Mouse (Mus musculus): ENCODE data around the gene Olfr112.

Olfr112 gene

DNA sequence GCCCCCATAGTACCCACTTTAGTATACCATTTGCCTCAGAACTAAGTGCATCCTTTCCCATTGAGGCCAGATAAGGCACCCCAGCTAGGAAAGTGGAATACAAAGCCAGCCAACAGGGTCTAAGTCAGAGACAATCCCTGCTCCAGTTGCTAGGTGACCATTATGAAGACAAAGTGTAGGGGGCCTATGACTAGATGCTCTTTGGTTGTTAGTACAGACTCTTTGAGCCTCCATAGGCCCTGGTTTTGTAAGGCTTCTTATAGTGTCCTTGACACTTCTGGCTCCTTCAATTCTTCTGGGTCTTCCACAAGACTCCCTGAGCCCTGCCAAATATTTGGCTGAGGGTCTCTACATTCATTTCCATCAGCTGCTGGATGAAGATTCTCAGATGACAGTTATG lies at the start of gene Olfr112:
Gene Olfr112, minus strand, starts transcription at position 101 of the 400 bp plus-strand sequence.
- TF ChIP-seq GATA4 (IDR thresholded peaks at IDR 0.05; ENCODE audit: insufficient replicate concordance, low read length) = no peak

DNA sequence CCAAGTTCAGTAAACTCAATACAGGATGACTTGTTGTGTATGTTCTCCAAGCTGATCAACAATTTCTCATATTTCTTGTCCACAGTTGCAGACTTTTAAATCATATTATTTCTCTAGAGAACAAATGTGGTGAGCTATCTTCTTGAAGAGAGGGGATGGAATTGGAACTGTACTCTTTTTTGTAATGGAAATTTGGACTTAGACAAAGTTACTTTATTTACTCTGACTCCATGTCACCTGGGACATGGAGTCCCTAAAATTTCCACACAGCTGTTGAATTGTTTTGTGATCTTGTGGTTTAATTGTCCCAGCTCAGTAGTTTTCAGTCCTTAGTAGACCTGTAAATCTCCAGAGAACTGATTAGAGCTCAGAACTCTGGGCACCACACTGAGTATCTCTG lies 23.4 kb upstream of the Olfr112 start, which contains the start of gene Olfr114:
Gene Olfr114, minus strand, starts transcription at position 101 of the 400 bp plus-strand sequence.
- TF ChIP-seq GATA4 (IDR thresholded peaks at IDR 0.05; ENCODE audit: insufficient replicate concordance, low read length) = no peak

DNA sequence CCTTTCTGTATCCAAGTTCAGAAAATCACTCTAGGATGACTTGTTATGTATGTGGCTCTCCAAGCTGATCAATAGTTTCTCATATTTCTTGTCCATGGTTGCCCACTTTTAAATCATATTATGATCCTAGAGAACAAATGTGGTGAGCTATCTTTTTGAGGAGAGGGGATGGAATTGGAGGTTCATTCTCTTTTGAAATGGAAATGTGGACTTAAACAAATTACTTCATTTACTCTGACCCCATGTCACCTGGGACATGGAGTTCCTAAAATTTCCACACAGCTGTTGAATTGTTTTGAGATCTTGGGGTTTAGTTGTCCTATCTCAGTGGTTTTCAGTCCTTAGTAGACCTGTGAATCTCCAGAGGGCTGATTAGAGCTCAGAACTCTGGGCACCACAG lies 8.3 kb upstream of the Olfr112 start, which contains the start of gene Olfr113:
Gene Olfr113, minus strand, starts transcription at position 101 of the 400 bp plus-strand sequence.
- TF ChIP-seq GATA4 (IDR thresholded peaks at IDR 0.05; ENCODE audit: insufficient replicate concordance, low read length) = no peak

DNA sequence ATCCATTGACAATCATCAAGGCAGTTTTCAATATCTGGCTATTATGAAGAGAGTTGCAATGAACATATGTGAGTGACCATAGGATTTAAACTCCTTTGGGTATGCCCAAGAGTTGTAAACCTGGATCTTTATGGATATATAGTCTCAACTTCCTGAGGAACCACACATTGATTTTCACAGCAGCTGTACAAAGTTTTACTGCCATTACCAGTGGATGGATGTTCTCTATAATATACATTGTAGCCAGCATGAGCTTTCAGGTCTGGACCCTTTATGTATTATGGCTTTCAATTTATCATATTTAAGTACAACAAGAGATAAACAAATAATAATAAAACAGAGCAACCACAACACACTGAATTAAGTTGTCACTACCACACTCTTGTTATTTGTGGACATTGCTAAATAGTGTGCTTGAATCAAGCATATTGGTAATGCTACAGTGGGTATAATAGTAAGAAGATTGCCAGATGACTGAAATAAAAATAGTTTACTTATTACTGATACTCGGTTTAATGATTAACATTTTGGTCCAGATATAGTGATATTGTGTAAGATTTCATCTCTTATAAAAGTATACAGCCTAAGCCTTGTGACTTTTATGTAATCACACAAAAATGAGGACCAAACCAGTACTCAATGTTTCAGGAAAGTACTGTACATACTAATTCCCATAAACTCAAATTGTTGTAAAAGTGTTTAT lies 10.2 kb downstream of the Olfr112 start:
- no peak for TF ChIP-seq GATA4 (IDR thresholded peaks at IDR 0.05; ENCODE audit: insufficient replicate concordance, low read length)

DNA sequence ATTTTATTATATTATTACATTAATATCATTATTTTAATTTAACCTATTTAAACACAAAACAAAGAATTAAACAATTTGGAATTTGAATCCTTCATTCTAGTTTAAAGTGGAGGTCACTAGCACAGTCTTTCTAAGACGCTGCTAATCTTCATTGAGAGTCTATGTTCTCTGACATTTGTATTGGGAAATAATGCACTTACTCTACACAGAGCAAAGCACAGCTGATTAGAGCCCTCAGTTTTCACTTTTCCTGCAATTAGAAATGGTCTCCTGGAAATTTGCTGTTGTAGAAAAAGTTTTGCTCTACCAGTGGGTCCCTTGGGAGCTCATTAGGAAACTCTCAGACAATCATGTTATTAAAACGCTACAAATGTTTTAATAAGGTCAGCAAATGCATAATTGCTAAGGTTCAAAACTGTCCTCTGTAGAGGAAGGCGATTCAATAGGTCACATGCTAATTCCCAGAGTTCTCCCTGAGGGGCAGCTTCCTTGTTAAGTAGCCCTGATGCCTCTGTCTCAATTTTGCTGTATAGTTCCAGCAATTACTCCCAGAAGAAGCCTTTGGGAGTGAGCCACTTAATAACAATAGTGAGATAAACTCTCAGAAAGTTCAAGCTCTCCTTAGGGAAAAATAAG lies 25.3 kb downstream of the Olfr112 start:
- no peak for TF ChIP-seq GATA4 (IDR thresholded peaks at IDR 0.05; ENCODE audit: insufficient replicate concordance, low read length)

- no peak for TF ChIP-seq GATA4 (IDR thresholded peaks at IDR 0.05; ENCODE audit: insufficient replicate concordance, low read length)
Measured at GRCm38 (mm10) chr17:37541454-37542119, 27.7 kb downstream of the Olfr112 start.

- no peak for TF ChIP-seq GATA4 (IDR thresholded peaks at IDR 0.05; ENCODE audit: insufficient replicate concordance, low read length)
Measured at GRCm38 (mm10) chr17:37535173-37535572, 34.1 kb downstream of the Olfr112 start.

Data from liver, adult (tissue).